Mouse (Mus musculus): ENCODE results near the gene Cdk2ap2. TPM values are rescaled to one million over a fixed set of nuclear protein-coding genes. Genes with fewer than 3 reads are reported as not detected.

The Cdk2ap2 gene
- total and polyA plus RNA-seq, 2 experiments from 2014 or later = 37.4 to 60.5 TPM

DNA sequence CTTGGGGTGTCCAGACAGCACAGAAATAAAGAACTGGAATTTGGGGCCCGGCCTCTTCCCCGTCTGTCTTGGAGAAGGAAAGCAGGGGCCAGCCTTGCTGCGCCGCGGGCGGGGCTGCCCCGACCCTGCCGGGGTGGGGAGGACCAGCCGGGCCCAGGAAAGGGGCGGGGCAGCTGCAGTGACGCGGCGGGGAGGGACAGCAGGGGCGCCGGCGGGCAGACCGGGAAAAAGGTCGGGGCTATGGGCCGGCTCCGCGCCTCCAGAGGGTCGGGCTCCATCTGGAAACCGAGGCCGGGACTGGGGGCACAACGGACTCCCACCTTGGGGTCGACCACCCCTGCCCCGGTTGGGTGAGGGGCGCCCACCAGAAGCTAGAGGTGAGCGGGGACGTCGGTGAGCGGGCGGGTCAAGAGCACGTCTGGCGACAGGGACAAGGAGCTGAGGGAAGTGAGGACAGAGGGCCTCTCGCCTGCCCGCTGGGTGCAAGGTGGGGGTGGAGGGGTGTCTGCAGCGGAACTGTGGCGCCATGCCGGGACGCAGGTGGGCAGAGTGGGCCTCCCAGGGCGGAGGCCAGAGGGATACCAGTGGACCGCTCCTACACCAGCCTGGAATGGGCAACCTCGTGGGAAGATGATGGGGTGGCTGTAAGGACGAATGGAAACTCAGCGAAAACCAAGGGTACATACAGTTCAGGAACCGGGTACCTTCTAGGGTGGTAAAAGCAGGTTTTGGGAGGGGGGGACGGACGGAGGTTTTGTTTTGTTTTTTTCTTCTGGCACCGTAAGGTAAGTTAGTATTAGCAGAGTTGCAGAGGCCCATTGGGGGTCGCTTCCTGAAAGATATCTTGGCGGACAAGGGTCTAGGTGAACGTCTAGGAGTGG lies 3.1 kb downstream of the Cdk2ap2 start, which contains the start of gene Pitpnm1:
Pitpnm1 (plus strand) TSS at position 162 of the 881 bp plus-strand sequence.
- H3K27ac ChIP-seq (ENCODE audit: low read depth, low read length) = peak within 1 kb of the TSS; percentile 72
- H3K9ac ChIP-seq (replicated peaks; ENCODE audit: low read length, poor library complexity, severe bottlenecking) = peak within 1 kb of the TSS; percentile 66
- H3K36me3 ChIP-seq (ENCODE audit: insufficient read depth, low read length) = peaks cover 15% of the 10 kb centered on the region
- H3K27me3 ChIP-seq (ENCODE audit: insufficient read depth, low read length) = no peaks in the 10 kb centered on the region
- H3K4me1 ChIP-seq (ENCODE audit: insufficient read depth, low read length) = peaks cover 28% of the 10 kb centered on the region; the same call in 1 of the 2 replicates
- peak within 1 kb of the TSS; percentile 70 for H3K4me2 ChIP-seq (ENCODE audit: low read depth, low read length, poor library complexity, severe bottlenecking)
- H3K9me3 ChIP-seq (ENCODE audit: low read length) = no peaks in the 10 kb centered on the region
- DNase-seq (ENCODE audit: low spot score) (no peak), ATAC-seq (ENCODE audit: low FRiP score) (no peak)
- H3K4me3 ChIP-seq (ENCODE audit: low read depth, low read length) = peak within 1 kb of the TSS; percentile 53
- 2% methylated on average over 51 of the region's 53 CpGs for WGBS
- TF ChIP-seq CTCF (IDR thresholded peaks at IDR 0.05) = no peak

DNA sequence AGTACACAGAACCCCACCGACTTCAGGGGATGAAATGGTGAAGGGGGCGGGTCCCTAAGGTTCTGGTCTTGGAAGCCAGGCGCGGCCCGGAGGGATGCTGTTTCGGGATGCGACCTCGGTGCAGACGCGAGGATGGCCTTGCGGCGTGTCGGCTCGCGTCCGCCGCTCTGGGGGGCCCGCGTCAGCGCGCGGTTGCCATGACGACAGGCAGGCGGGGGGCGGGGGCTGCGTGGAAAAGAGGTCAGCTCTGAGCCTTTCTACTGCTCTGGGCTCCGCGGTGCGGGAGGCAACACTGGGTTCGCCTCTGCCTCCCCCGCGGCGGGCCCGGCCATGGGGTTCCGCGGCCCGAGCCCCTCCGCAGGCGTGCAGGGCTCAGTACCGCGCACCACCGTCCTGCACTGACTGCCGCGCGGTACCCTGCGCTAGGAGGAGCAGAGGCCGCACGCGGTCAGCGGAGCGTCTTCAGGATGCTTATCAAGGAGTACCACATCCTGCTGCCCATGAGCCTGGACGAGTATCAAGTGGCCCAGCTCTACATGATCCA lies 3.8 kb downstream of the Cdk2ap2 start:
- H3K4me1 ChIP-seq (ENCODE audit: insufficient read depth, low read length) = peaks cover 28% of the 10 kb centered on the region; the same call in 1 of the 2 replicates
- peak overlapping the region; percentile 72 for H3K27ac ChIP-seq (ENCODE audit: low read depth, low read length)
- H3K4me3 ChIP-seq (ENCODE audit: low read depth, low read length) = peak overlapping the region; percentile 53
- WGBS = 2% methylated on average over 36 of the region's 52 CpGs
- peaks cover 21% of the 10 kb centered on the region for H3K36me3 ChIP-seq (ENCODE audit: insufficient read depth, low read length)
- DNase-seq (ENCODE audit: low spot score) (peak; percentile 55), ATAC-seq (ENCODE audit: low FRiP score) (peak; percentile 14; the same call in 1 of the 2 replicates)
- no peaks in the 10 kb centered on the region for H3K9me3 ChIP-seq (ENCODE audit: low read length)
- peak overlapping the region; percentile 66 for H3K9ac ChIP-seq (replicated peaks; ENCODE audit: low read length, poor library complexity, severe bottlenecking)
- no peaks in the 10 kb centered on the region for H3K27me3 ChIP-seq (ENCODE audit: insufficient read depth, low read length)
- no peak for TF ChIP-seq CTCF (IDR thresholded peaks at IDR 0.05)
- peak overlapping the region; percentile 70 for H3K4me2 ChIP-seq (ENCODE audit: low read depth, low read length, poor library complexity, severe bottlenecking)

DNA sequence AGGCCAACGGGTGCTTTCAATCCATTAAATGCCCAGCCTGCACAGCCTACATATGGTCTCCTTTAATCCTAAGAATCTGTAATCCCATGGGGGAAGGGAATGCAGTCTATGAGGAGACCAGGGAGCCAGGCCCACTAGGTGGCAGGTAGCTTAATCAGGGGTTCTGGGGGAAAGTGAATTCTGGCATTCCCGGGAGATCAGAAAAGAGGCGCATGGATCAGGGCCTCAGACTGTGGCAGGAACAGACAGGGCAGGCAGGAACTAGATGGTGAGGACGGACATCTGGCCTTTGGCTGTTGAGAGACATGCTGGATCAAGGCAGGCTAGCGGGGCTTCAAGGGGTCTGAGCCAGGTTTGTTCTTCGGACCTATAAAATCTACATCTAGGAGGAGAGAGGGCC lies 4.5 kb downstream of the Cdk2ap2 start:
- DNase-seq (ENCODE audit: low spot score) = peak; percentile 53
- peak; percentile 56 for TF ChIP-seq CTCF (IDR thresholded peaks at IDR 0.05)
- 40% methylated on average over 6 of the region's 6 CpGs for WGBS
- H3K4me1 ChIP-seq (ENCODE audit: insufficient read depth, low read length) = peaks cover 28% of the 10 kb centered on the region; the same call in 1 of the 2 replicates
- ATAC-seq (ENCODE audit: low FRiP score) = no peak
- H3K4me2 ChIP-seq (ENCODE audit: low read depth, low read length, poor library complexity, severe bottlenecking) = peak overlapping the region; percentile 70
- no peaks in the 10 kb centered on the region for H3K9me3 ChIP-seq (ENCODE audit: low read length)
- H3K36me3 ChIP-seq (ENCODE audit: insufficient read depth, low read length) = peaks cover 23% of the 10 kb centered on the region
- peak overlapping the region; percentile 72 for H3K27ac ChIP-seq (ENCODE audit: low read depth, low read length)
- H3K9ac ChIP-seq (replicated peaks; ENCODE audit: low read length, poor library complexity, severe bottlenecking) = peak overlapping the region; percentile 66
- H3K4me3 ChIP-seq (ENCODE audit: low read depth, low read length) = peak overlapping the region; percentile 53
- no peaks in the 10 kb centered on the region for H3K27me3 ChIP-seq (ENCODE audit: insufficient read depth, low read length)

DNA sequence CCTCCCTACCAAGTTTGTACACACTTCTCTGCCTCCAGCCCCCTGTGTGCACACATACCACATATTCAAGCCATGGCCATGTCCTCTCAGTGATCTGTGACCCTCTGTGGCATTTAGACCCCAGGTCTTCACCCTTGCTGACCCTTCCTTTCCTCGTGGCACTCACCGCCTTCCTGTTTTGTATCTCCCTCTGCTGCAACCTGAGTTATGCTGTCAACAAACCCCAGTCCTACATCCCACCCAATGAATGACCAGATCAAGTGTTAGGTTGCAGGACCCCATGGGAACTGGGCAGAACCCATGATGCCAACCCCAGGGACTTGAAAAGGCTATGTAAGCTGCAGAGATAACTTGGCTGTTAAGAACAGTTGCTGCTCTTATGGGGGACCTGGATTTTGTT lies 5.1 kb downstream of the Cdk2ap2 start:
- H3K4me2 ChIP-seq (ENCODE audit: low read depth, low read length, poor library complexity, severe bottlenecking) = peak overlapping the region; percentile 70
- H3K36me3 ChIP-seq (ENCODE audit: insufficient read depth, low read length) = peaks cover 28% of the 10 kb centered on the region
- H3K27me3 ChIP-seq (ENCODE audit: insufficient read depth, low read length) = no peaks in the 10 kb centered on the region
- peak overlapping the region; percentile 66; the same call in 1 of the 2 replicates for H3K9ac ChIP-seq (replicated peaks; ENCODE audit: low read length, poor library complexity, severe bottlenecking)
- no peaks in the 10 kb centered on the region for H3K9me3 ChIP-seq (ENCODE audit: low read length)
- TF ChIP-seq CTCF (IDR thresholded peaks at IDR 0.05) = no peak
- peaks cover 28% of the 10 kb centered on the region; the same call in 1 of the 2 replicates for H3K4me1 ChIP-seq (ENCODE audit: insufficient read depth, low read length)
- WGBS = 98% methylated on average over 2 of the region's 2 CpGs
- ATAC-seq (ENCODE audit: low FRiP score) = no peak
- peak overlapping the region; percentile 53 for H3K4me3 ChIP-seq (ENCODE audit: low read depth, low read length)
- DNase-seq (ENCODE audit: low spot score) = no peak
- H3K27ac ChIP-seq (ENCODE audit: low read depth, low read length) = no peak overlapping the region

DNA sequence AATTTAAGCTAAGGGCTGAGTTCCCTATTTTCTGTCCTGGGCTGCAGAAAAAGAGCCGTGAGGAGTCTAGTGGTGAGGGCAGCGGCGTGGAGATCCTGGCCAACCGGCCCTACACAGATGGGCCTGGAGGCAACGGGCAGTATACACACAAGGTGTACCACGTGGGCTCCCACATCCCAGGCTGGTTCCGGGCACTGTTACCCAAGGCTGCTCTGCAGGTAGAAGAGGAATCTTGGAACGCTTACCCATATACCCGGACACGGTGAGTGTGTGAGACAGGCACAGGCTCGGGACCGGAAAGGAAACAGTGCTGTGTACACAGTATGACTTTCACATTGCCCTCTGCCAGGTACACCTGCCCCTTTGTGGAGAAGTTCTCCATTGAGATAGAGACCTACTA lies 5.6 kb downstream of the Cdk2ap2 start:
- H3K36me3 ChIP-seq (ENCODE audit: insufficient read depth, low read length) = peaks cover 34% of the 10 kb centered on the region
- H3K4me1 ChIP-seq (ENCODE audit: insufficient read depth, low read length) = peaks cover 26% of the 10 kb centered on the region; the same call in 1 of the 2 replicates
- ATAC-seq (ENCODE audit: low FRiP score) (no peak), DNase-seq (ENCODE audit: low spot score) (no peak)
- H3K9me3 ChIP-seq (ENCODE audit: low read length) = no peaks in the 10 kb centered on the region
- H3K27ac ChIP-seq (ENCODE audit: low read depth, low read length) = no peak overlapping the region
- H3K4me3 ChIP-seq (ENCODE audit: low read depth, low read length) = no peak overlapping the region
- WGBS = 95% methylated on average over 12 of the region's 12 CpGs
- H3K9ac ChIP-seq (replicated peaks; ENCODE audit: low read length, poor library complexity, severe bottlenecking) = no peak overlapping the region
- no peaks in the 10 kb centered on the region for H3K27me3 ChIP-seq (ENCODE audit: insufficient read depth, low read length)
- no peak overlapping the region for H3K4me2 ChIP-seq (ENCODE audit: low read depth, low read length, poor library complexity, severe bottlenecking)
- TF ChIP-seq CTCF (IDR thresholded peaks at IDR 0.05) = no peak

DNA sequence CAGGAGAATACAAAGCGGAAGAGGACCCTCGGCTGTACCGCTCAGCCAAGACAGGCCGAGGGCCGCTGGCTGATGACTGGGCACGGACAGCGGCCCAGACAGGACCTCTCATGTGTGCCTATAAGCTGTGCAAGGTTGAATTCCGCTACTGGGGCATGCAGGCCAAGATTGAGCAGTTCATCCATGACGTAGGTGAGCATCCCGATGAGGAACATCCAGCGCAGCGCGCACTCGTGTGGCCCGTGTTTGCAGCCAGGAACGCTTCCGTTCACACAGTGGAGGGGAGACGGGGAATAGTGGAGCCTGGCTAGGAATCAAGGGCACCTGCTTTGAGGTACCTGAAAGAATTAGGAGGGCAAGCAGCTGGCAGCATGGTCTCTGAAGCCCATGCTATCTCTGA lies 6.3 kb downstream of the Cdk2ap2 start:
- no peaks in the 10 kb centered on the region for H3K27me3 ChIP-seq (ENCODE audit: insufficient read depth, low read length)
- H3K9ac ChIP-seq (replicated peaks; ENCODE audit: low read length, poor library complexity, severe bottlenecking) = no peak overlapping the region
- 93% methylated on average over 18 of the region's 18 CpGs for WGBS
- H3K36me3 ChIP-seq (ENCODE audit: insufficient read depth, low read length) = peaks cover 41% of the 10 kb centered on the region
- DNase-seq (ENCODE audit: low spot score) = no peak
- H3K4me2 ChIP-seq (ENCODE audit: low read depth, low read length, poor library complexity, severe bottlenecking) = no peak overlapping the region
- TF ChIP-seq CTCF (IDR thresholded peaks at IDR 0.05) = no peak
- no peak overlapping the region for H3K4me3 ChIP-seq (ENCODE audit: low read depth, low read length)
- H3K4me1 ChIP-seq (ENCODE audit: insufficient read depth, low read length) = peaks cover 23% of the 10 kb centered on the region; the same call in 1 of the 2 replicates
- ATAC-seq (ENCODE audit: low FRiP score) = no peak
- no peaks in the 10 kb centered on the region for H3K9me3 ChIP-seq (ENCODE audit: low read length)
- H3K27ac ChIP-seq (ENCODE audit: low read depth, low read length) = no peak overlapping the region

All from midbrain, postnatal 0 days (tissue).